Mouse (Mus musculus) midbrain, embryonic 12.5 days (tissue): ENCODE results near the gene Hes7. TPM values are rescaled to one million over a fixed set of nuclear protein-coding genes. Genes with fewer than 3 reads are reported as not detected.
A peak's percentile ranks its signal among the peaks of the same experiment; 100 is the strongest.

Experiments
- ATAC-seq: fragments of 200-750 bp; cut with Nextera tagmentation; 2 replicates; pipeline ENCODE4 v1.8.0; 2017; ENCODE audit warnings: low read depth, moderate TSS enrichment, moderate library complexity; ENCODE audit not compliant: low FRiP score
- H3K27ac ChIP-seq: fragments of 300-500 bp; sonication (generic); replicated peaks from 2 replicates; pipeline ENCODE4 v1.5.1; 2016; ENCODE audit warnings: mild to moderate bottlenecking
- H3K27me3 ChIP-seq: fragments of 300-500 bp; sonication (generic); 2 replicates; pipeline ENCODE4 v1.6.1; 2016; ENCODE audit warnings: mild to moderate bottlenecking
- H3K36me3 ChIP-seq: fragments of 300-500 bp; sonication (generic); 2 replicates; pipeline ENCODE4 v1.6.1; 2016
- H3K4me1 ChIP-seq: fragments of 300-500 bp; sonication (generic); 2 replicates; pipeline ENCODE4 v1.6.1; 2016
- H3K4me2 ChIP-seq: fragments of 300-500 bp; sonication (generic); replicated peaks from 2 replicates; pipeline ENCODE4 v1.6.1; 2016; ENCODE audit warnings: mild to moderate bottlenecking, moderate library complexity
- H3K4me3 ChIP-seq: fragments of 300-500 bp; sonication (generic); 2 replicates; pipeline ENCODE4 v1.5.1; 2016; ENCODE audit warnings: mild to moderate bottlenecking
- H3K9ac ChIP-seq: fragments of 300-500 bp; sonication (generic); replicated peaks from 2 replicates; pipeline ENCODE4 v1.6.1; 2016; ENCODE audit warnings: mild to moderate bottlenecking, moderate library complexity
- H3K9me3 ChIP-seq: fragments of 300-500 bp; sonication (generic); 2 replicates; pipeline ENCODE4 v1.6.1; 2016; ENCODE audit warnings: mild to moderate bottlenecking
- WGBS: fragments of 180-500 bp; shearing (Covaris S2); methylation state at CpG from one replicate; pipeline ENCODE4 v1.1.7; 2016; 5-methylcytosine and 5-hydroxymethylcytosine counted together
- polyA plus RNA-seq: library from polyadenylated mRNA; unstranded; fragments of >200 nt; fragmentation: Nextera tagmentation; extraction: Ambion mirVana; gene quantifications from 2 replicates; pipeline ENCODE4 v1.2.1, GENCODE M21; 2016

Gene Hes7
- polyA plus RNA-seq, 1 experiment from 2014 or later = 0.38 TPM

GRCm38 (mm10) chr11:69078041-69078440 is 42.2 kb upstream of the Hes7 start:
- ATAC-seq = no peak
- no peak overlapping the region for H3K4me3 ChIP-seq
- peaks cover 12% of the 10 kb centered on the region for H3K4me1 ChIP-seq
- 85% methylated on average over 6 of the region's 6 CpGs for WGBS
- H3K36me3 ChIP-seq = no peaks in the 10 kb centered on the region
- no peak overlapping the region for H3K27ac ChIP-seq
- H3K9ac ChIP-seq = no peak overlapping the region
- no peak overlapping the region for H3K4me2 ChIP-seq
- no peaks in the 10 kb centered on the region for H3K9me3 ChIP-seq
- no peaks in the 10 kb centered on the region for H3K27me3 ChIP-seq

DNA sequence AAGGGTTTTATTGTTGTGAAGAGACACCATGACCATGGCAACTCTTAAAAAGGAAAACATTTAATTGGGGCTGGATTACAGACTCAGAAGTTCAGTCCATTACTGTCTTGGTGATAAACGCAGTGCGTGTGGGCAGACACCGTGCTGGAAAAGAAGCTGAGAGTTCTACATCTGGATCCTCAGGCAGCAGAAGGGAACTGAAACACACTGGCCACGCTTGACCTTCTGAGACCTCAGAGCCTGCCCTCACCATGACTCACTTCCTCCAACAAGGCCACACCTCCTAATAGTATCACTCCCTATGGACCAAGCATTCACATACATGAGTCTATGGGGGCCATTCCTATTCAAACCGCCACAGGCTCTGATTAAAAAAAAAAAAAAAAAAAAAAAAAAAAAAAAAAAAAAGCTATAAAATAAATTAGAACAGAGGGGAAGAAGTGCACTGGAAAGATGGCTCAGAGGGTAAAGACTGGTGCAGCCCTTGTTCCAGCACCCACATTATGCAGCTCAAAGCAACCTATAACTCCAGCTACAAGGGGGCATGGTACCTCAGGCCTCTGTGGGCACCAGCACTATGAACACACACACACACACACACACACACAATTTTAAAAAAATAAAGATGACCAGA is 41.3 kb upstream of the Hes7 start:
- Histone ChIP-seq H3K27ac (no peak overlapping the region), H3K36me3 (no peaks in the 10 kb centered on the region), H3K9me3 (no peaks in the 10 kb centered on the region), H3K9ac (no peak overlapping the region), H3K27me3 (no peaks in the 10 kb centered on the region), H3K4me2 (no peak overlapping the region), H3K4me1 (peaks cover 6% of the 10 kb centered on the region), H3K4me3 (no peak overlapping the region)
- no peak for ATAC-seq
- WGBS = 91% methylated on average over 5 of the region's 5 CpGs

DNA sequence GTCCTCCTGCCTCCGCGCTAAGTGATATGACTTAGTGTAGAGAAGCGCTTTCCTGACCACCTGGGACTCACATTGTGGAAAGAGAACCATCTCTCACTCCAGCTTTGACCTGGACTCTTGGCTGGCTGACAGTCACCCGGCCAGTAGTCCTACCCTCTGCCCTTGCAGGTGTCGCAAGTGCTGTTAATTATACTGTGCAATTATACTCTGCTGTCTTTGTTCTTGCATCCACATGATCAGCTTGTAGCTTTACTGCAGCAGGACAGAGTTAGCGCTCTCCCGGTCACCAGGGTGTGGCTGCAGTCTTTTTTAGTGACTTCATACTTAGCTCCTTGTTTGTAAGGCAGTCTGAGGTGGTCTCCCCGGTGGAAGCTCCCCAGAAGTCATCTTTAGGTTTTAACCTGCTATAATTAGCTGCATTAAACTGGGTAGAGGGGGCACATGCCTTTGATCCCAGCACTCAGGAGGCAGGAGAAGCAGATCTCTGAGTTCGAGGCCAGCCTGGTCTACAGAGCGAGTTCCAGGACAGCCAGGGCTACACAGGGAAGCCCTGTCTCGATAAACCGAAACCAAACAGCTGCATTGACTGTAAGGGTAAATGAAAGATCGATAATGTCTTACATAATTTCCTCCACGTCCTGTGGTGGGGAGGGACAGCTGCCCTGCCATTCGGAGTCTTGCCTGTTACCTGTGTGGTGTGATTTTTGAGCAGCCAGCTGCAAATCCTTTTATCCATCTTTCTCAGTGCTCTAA is 39.9 kb upstream of the Hes7 start:
- ATAC-seq = no peak
- WGBS = 89% methylated on average over 15 of the region's 15 CpGs
- Histone ChIP-seq H3K27ac (no peak overlapping the region), H3K4me1 (no peaks in the 10 kb centered on the region), H3K4me3 (no peak overlapping the region), H3K4me2 (no peak overlapping the region), H3K36me3 (no peaks in the 10 kb centered on the region), H3K27me3 (no peaks in the 10 kb centered on the region), H3K9me3 (no peaks in the 10 kb centered on the region), H3K9ac (no peak overlapping the region)

- no peak overlapping the region for H3K9ac ChIP-seq
- H3K4me3 ChIP-seq = no peak overlapping the region
- H3K36me3 ChIP-seq = no peaks in the 10 kb centered on the region
- no peak for ATAC-seq
- no peaks in the 10 kb centered on the region for H3K4me1 ChIP-seq
- no peaks in the 10 kb centered on the region for H3K9me3 ChIP-seq
- H3K4me2 ChIP-seq = no peak overlapping the region
- no peak overlapping the region for H3K27ac ChIP-seq
- H3K27me3 ChIP-seq = no peaks in the 10 kb centered on the region
- 85% methylated on average over 8 of the region's 8 CpGs for WGBS
These were observed 39.4 kb upstream of the Hes7 start for GRCm38 (mm10) chr11:69080855-69081222.

GRCm38 (mm10) chr11:69081613-69082012 is 38.6 kb upstream of the Hes7 start:
- Histone ChIP-seq H3K4me2 (no peak overlapping the region), H3K9ac (no peak overlapping the region), H3K9me3 (no peaks in the 10 kb centered on the region), H3K27me3 (no peaks in the 10 kb centered on the region), H3K4me1 (no peaks in the 10 kb centered on the region), H3K4me3 (no peak overlapping the region), H3K36me3 (no peaks in the 10 kb centered on the region), H3K27ac (no peak overlapping the region)
- ATAC-seq = no peak
- 84% methylated on average over 7 of the region's 7 CpGs for WGBS

- no peak for ATAC-seq
- Histone ChIP-seq H3K27me3 (no peaks in the 10 kb centered on the region), H3K36me3 (peaks cover 11% of the 10 kb centered on the region; the same call in 1 of the 2 replicates), H3K4me2 (no peak overlapping the region), H3K9me3 (no peaks in the 10 kb centered on the region), H3K27ac (no peak overlapping the region), H3K9ac (no peak overlapping the region), H3K4me1 (peaks cover 22% of the 10 kb centered on the region), H3K4me3 (no peak overlapping the region)
- 61% methylated on average over 6 of the region's 6 CpGs for WGBS
These were observed 34.6 kb upstream of the Hes7 start for GRCm38 (mm10) chr11:69085608-69086007.

- no peak overlapping the region for H3K4me3 ChIP-seq
- peaks cover 29% of the 10 kb centered on the region for H3K4me1 ChIP-seq
- peaks cover 17% of the 10 kb centered on the region for H3K36me3 ChIP-seq
- H3K27ac ChIP-seq = no peak overlapping the region
- no peak for ATAC-seq
- H3K4me2 ChIP-seq = no peak overlapping the region
- no peaks in the 10 kb centered on the region for H3K9me3 ChIP-seq
- no peaks in the 10 kb centered on the region for H3K27me3 ChIP-seq
- WGBS = 75% methylated on average over 6 of the region's 6 CpGs
- H3K9ac ChIP-seq = no peak overlapping the region
These were observed 33.8 kb upstream of the Hes7 start for GRCm38 (mm10) chr11:69086390-69086789.

- Histone ChIP-seq H3K4me1 (peaks cover 33% of the 10 kb centered on the region), H3K36me3 (peaks cover 23% of the 10 kb centered on the region), H3K9ac (peak overlapping the region; percentile 16; the same call in 1 of the 2 replicates), H3K27ac (0 out of 2 replicates have a peak overlapping the region, but pooled peaks have one; percentile 35), H3K4me3 (no peak overlapping the region), H3K27me3 (no peaks in the 10 kb centered on the region), H3K9me3 (no peaks in the 10 kb centered on the region), H3K4me2 (no peak overlapping the region)
- 39% methylated on average over 4 of the region's 4 CpGs for WGBS
- ATAC-seq = no peak
These were observed 33.1 kb upstream of the Hes7 start for GRCm38 (mm10) chr11:69087082-69087481.

DNA sequence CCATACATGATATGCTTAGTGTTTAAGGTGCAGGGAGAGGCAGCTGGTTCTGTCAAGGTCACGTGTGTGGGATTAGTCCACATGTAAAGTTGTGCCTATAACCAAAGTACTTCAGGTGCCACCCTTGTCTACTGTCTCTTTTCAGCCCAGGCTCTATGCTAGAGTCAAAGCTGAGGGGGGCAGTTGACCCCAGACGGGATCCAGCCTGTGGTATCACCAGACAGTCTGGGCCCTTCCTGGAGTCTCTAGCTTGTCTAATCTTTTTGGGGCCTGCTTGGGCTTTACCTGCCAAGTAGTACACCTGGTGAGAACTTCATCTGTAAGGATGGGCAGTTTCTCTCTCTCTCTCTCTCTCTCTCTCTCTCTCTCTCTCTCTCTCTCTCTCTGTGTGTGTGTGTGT is 32.6 kb upstream of the Hes7 start:
- H3K9ac ChIP-seq = no peak overlapping the region; the same call in 1 of the 2 replicates

DNA sequence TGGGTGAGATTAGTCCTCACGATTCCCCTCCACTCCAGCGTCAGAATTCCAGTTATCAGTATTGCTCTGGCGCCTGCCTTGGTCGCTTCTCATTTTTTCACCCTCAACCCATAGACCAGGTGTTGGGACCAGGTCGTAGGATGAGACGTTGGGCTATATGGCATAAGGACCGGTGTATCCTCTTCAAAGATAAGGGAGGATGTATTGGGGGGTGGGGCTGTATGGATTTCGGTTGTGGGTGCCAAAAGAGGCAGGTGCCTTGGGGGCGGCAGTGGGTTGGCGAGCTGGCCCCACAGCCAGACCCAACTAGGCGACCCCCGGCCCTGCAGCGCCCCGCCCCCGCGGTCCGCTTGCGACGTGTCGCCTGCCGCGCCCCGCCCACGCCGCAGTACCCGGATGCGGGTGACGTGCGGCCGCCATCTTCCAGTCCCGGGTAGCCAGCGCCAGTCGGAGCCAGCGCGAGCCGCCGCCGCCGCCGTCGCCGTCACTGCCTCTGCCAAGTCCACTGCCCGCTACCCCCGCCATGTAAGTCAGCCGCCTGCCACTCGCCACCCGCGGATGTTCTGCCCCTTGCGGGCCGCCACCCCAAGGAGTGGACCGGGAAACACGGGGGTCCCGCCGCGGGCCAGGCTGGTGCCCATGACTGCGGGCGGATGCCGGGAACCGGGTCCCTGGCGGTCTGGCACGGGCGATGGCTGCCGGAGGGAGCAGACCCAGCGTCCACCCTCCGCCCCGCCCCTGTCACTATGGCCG is 31.9 kb upstream of the Hes7 start, which contains the start of gene Vamp2:
Vamp2 (plus strand) TSS at position 388 of the 753 bp plus-strand sequence.
- 2% methylated on average over 54 of the region's 67 CpGs for WGBS
- ATAC-seq = peak; percentile 83
- Histone ChIP-seq H3K4me3 (peak within 1 kb of the TSS; percentile 99), H3K36me3 (peaks cover 29% of the 10 kb centered on the region), H3K9ac (peak within 1 kb of the TSS; percentile 99), H3K9me3 (no peaks in the 10 kb centered on the region), H3K27me3 (no peaks in the 10 kb centered on the region), H3K4me2 (peak within 1 kb of the TSS; percentile 83), H3K27ac (peak within 1 kb of the TSS; percentile 96), H3K4me1 (peaks cover 34% of the 10 kb centered on the region)

More for the DNA sequence above, 32.6 kb upstream of the Hes7 start:
- WGBS = 73% methylated on average over 2 of the region's 2 CpGs
- Histone ChIP-seq H3K4me3 (peak overlapping the region; percentile 99; the same call in 1 of the 2 replicates), H3K27me3 (no peaks in the 10 kb centered on the region), H3K9me3 (no peaks in the 10 kb centered on the region), H3K4me1 (peaks cover 34% of the 10 kb centered on the region), H3K27ac (0 out of 2 replicates have a peak overlapping the region, but pooled peaks have one; percentile 35), H3K36me3 (peaks cover 26% of the 10 kb centered on the region), H3K4me2 (peak overlapping the region; percentile 83)
- no peak for ATAC-seq

GRCm38 (mm10) chr11:69088856-69089615 is 31.2 kb upstream of the Hes7 start:
- peaks cover 34% of the 10 kb centered on the region for H3K4me1 ChIP-seq
- 11% methylated on average over 25 of the region's 25 CpGs for WGBS

More at GRCm38 (mm10) chr11:69088856-69089615, 31.2 kb upstream of the Hes7 start:
- H3K27ac ChIP-seq = peak overlapping the region; percentile 96
- ATAC-seq = peak; percentile 42; the same call in 1 of the 2 replicates
- peaks cover 29% of the 10 kb centered on the region for H3K36me3 ChIP-seq
- no peaks in the 10 kb centered on the region for H3K27me3 ChIP-seq
- peak overlapping the region; percentile 99 for H3K4me3 ChIP-seq
- peak overlapping the region; percentile 99 for H3K9ac ChIP-seq
- no peaks in the 10 kb centered on the region for H3K9me3 ChIP-seq
- peak overlapping the region; percentile 83 for H3K4me2 ChIP-seq
